Mouse (Mus musculus) embryonic facial prominence, embryonic 14.5 days (tissue): ENCODE data around the gene Cpe. TPM values are rescaled to one million over a fixed set of nuclear protein-coding genes. Genes with fewer than 3 reads are reported as not detected.

Experiments
- ATAC-seq: fragments of 200-750 bp; cut with Nextera tagmentation; 2 replicates; pipeline ENCODE4 v1.8.0; 2017; ENCODE audit warnings: low read depth, moderate number of reproducible peaks, moderate TSS enrichment
- DNase-seq: peaks from one replicate; pipeline ENCODE4 v3.0.0-alpha.2; 2015; ENCODE audit warnings: low spot score
- H3K27ac ChIP-seq: fragments of 300-500 bp; sonication (generic); replicated peaks from 2 replicates; pipeline ENCODE4 v1.5.1; 2014; ENCODE audit warnings: low read depth, mild to moderate bottlenecking, low read length, moderate library complexity
- H3K27me3 ChIP-seq: fragments of 300-500 bp; sonication (generic); replicated peaks from 2 replicates; pipeline ENCODE4 v1.6.1; 2014; ENCODE audit warnings: low read length; ENCODE audit not compliant: control insufficient read depth, insufficient read depth
- H3K36me3 ChIP-seq: fragments of 300-500 bp; sonication (generic); 2 replicates; pipeline ENCODE4 v1.6.1; 2014; ENCODE audit warnings: low read length, mixed read lengths; ENCODE audit not compliant: control insufficient read depth, insufficient read depth
- H3K4me1 ChIP-seq: fragments of 300-500 bp; sonication (generic); 2 replicates; pipeline ENCODE4 v1.6.1; 2014; ENCODE audit warnings: antibody characterized with exemption, low read length; ENCODE audit not compliant: control insufficient read depth, insufficient read depth
- H3K4me2 ChIP-seq: fragments of 300-500 bp; sonication (generic); 2 replicates; pipeline ENCODE4 v1.6.1; 2014; ENCODE audit warnings: low read depth, mild to moderate bottlenecking, low read length, moderate library complexity, mixed read lengths
- H3K4me3 ChIP-seq: fragments of 300-500 bp; sonication (generic); 2 replicates; pipeline ENCODE4 v1.5.1; 2014; ENCODE audit warnings: low read depth, mild to moderate bottlenecking, low read length
- H3K9ac ChIP-seq: fragments of 300-500 bp; sonication (generic); 2 replicates; pipeline ENCODE4 v1.6.1; 2014; ENCODE audit warnings: low read depth, mild to moderate bottlenecking, low read length, moderate library complexity, mixed read lengths
- H3K9me3 ChIP-seq: fragments of 300-500 bp; sonication (generic); 2 replicates; pipeline ENCODE4 v1.6.1; 2016; ENCODE audit warnings: low read length; ENCODE audit not compliant: control insufficient read depth
- WGBS: fragments of 180-500 bp; shearing (Covaris S2); extraction: QIAGEN DNeasy Blood & Tissue Kit; methylation state at CpG from one replicate; pipeline ENCODE4 v1.1.7; 2014; 5-methylcytosine and 5-hydroxymethylcytosine counted together
- polyA plus RNA-seq: library from polyadenylated mRNA; unstranded; fragments of >200 nt; fragmentation: Nextera tagmentation; extraction: Ambion mirVana; gene quantifications from 2 replicates; pipeline ENCODE4 v1.2.1, GENCODE M21; 2014

Cpe gene
- polyA plus RNA-seq: 204 and 228 TPM in 2 replicates

DNA sequence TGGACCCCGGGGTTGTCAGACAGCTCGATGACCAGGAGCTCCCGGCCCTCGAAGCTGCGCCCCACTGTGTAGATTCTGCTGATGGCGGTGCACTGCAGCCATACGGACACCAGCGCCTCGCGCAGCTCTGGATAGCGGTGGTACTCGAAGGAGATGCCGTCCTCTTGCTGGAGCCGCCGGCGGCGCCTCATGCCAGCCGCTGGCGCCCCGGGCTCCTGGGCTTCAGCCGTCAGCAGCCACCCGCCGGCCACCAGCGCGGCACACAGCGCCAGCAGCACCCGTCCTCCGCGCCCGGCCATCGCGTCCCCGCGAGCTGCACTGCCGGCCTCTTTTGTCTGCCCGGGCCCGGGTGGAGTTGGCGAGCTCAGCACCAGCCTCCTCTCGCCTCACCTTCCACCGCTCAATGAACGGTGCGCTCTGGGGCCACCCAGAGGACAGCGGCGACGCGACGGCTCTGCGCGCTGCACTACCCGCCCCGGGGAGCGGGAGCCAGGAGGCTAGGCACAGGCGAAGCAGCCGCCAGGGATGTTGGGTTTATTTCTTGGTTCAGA, at the start of gene Cpe:
Gene Cpe, minus strand, starts transcription at position 404 of the 551 bp plus-strand sequence.
- peak within 1 kb of the TSS; percentile 87 for H3K27ac ChIP-seq

GRCm38 (mm10) chr8:64740547-64741211, 47.8 kb upstream of the Cpe start:
- Histone ChIP-seq H3K9ac (no peak overlapping the region), H3K27ac (no peak overlapping the region), H3K4me3 (no peak overlapping the region), H3K4me1 (no peaks in the 10 kb centered on the region), H3K27me3 (no peaks in the 10 kb centered on the region), H3K9me3 (no peaks in the 10 kb centered on the region), H3K36me3 (no peaks in the 10 kb centered on the region), H3K4me2 (no peak overlapping the region)
- DNase-seq (no peak), ATAC-seq (no peak)
- 90% methylated on average over 13 of the region's 13 CpGs for WGBS

More for the DNA sequence above, at the start of gene Cpe:
- peak within 1 kb of the TSS; percentile 85 for H3K4me2 ChIP-seq
- no peaks in the 10 kb centered on the region for H3K9me3 ChIP-seq
- H3K9ac ChIP-seq: peak within 1 kb of the TSS; percentile 82
- H3K36me3 ChIP-seq: no peaks in the 10 kb centered on the region
- WGBS: 0% methylated on average over 21 of the region's 54 CpGs
- peak within 1 kb of the TSS; percentile 69 for H3K4me3 ChIP-seq
- no peaks in the 10 kb centered on the region for H3K27me3 ChIP-seq
- ATAC-seq (peak; percentile 98), DNase-seq (peak; percentile 91)
- peaks cover 13% of the 10 kb centered on the region for H3K4me1 ChIP-seq

DNA sequence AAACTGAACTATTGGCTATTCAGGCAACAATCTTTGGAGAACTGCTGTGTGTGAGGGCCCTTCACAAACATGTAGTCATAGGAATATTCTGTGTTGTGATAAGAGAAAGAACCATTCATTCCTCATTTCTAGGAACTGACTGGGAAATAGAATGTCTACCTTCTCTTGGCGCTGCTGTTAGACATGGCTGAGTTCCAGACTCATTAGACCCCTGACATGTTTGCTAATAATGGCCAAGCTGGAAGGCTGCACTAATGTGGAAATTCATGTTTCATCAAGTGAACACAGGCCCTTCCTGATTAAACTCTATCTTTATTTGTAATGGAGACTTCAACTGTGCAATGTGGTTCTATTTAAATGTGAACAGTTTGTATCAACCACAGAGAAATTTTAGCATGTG, 46.1 kb upstream of the Cpe start:
- Histone ChIP-seq H3K36me3 (no peaks in the 10 kb centered on the region), H3K4me2 (no peak overlapping the region), H3K27ac (no peak overlapping the region), H3K9ac (no peak overlapping the region), H3K4me3 (no peak overlapping the region), H3K4me1 (no peaks in the 10 kb centered on the region), H3K27me3 (no peaks in the 10 kb centered on the region), H3K9me3 (no peaks in the 10 kb centered on the region)
- ATAC-seq: no peak
- peak; percentile 4 for DNase-seq
- 63% methylated on average over 1 of the region's 1 CpGs for WGBS

- no peak for DNase-seq
- Histone ChIP-seq H3K36me3 (no peaks in the 10 kb centered on the region), H3K4me2 (no peak overlapping the region), H3K27me3 (no peaks in the 10 kb centered on the region), H3K4me3 (no peak overlapping the region), H3K4me1 (no peaks in the 10 kb centered on the region), H3K9ac (no peak overlapping the region), H3K27ac (no peak overlapping the region), H3K9me3 (no peaks in the 10 kb centered on the region)
- no peak for ATAC-seq
- WGBS: 65% methylated on average over 3 of the region's 3 CpGs
These were observed 44.0 kb upstream of the Cpe start for GRCm38 (mm10) chr8:64736767-64737323.

- Histone ChIP-seq H3K36me3 (peaks cover 8% of the 10 kb centered on the region), H3K4me2 (no peak overlapping the region), H3K4me3 (no peak overlapping the region), H3K27ac (no peak overlapping the region), H3K9ac (no peak overlapping the region), H3K27me3 (no peaks in the 10 kb centered on the region), H3K9me3 (no peaks in the 10 kb centered on the region), H3K4me1 (no peaks in the 10 kb centered on the region)
- 79% methylated on average over 8 of the region's 8 CpGs for WGBS
- DNase-seq (no peak), ATAC-seq (no peak)
These were observed 42.3 kb upstream of the Cpe start for GRCm38 (mm10) chr8:64735161-64735560.

DNA sequence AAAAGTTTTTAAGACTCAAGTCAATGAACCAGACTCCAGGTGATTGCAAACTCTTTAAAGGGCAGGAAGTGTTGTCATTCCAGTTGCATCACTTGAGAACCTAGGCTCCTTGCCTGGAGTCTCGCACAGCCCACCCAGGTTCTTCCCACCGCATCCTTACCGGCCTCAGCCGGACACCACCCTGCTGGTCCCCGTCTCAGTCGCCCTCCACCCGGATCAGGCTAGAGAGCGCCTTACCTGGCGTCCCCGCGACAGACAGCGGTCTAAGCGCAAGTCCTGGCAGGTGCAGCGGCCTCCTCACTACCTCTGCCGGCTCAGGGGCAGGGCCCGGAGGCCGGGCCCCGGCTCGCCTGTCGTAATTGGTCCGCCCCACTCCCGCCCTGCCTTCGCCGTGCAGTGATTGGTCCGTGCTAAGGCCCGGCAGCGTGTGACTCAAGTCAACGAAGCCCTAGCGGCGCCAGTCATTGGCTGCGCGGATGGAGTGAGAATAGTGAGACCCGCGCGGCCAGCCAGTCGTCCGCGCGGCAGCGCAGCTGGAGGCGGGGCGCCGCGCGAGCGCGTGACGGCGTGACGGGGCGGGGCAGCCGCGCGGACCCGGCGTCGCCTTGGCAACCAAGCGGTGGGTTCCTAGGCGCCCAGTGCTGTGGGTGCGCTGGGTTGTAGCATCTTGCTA, 40.6 kb upstream of the Cpe start, which contains the start of gene Msmo1:
Gene Msmo1, minus strand, starts transcription at position 522 of the 673 bp plus-strand sequence.
- Histone ChIP-seq H3K36me3 (peaks cover 18% of the 10 kb centered on the region), H3K27ac (peak within 1 kb of the TSS; percentile 46; the same call in 1 of the 2 replicates), H3K4me2 (peak within 1 kb of the TSS; percentile 69), H3K9ac (peak within 1 kb of the TSS; percentile 72), H3K27me3 (no peaks in the 10 kb centered on the region), H3K4me3 (peak within 1 kb of the TSS; percentile 74), H3K4me1 (no peaks in the 10 kb centered on the region), H3K9me3 (no peaks in the 10 kb centered on the region)
- DNase-seq (peak; percentile 100), ATAC-seq (peak; percentile 100)
- WGBS: under 1% methylated on average over 40 of the region's 60 CpGs

- Histone ChIP-seq H3K9ac (peak overlapping the region; percentile 72), H3K27ac (0 out of 2 replicates have a peak overlapping the region, but pooled peaks have one; percentile 46), H3K4me3 (peak overlapping the region; percentile 74), H3K36me3 (peaks cover 19% of the 10 kb centered on the region), H3K27me3 (no peaks in the 10 kb centered on the region), H3K4me2 (peak overlapping the region; percentile 69), H3K9me3 (no peaks in the 10 kb centered on the region), H3K4me1 (no peaks in the 10 kb centered on the region)
- no peak for DNase-seq
- WGBS: 8% methylated on average over 9 of the region's 9 CpGs
- ATAC-seq: no peak
These were observed 39.7 kb upstream of the Cpe start for GRCm38 (mm10) chr8:64732596-64732995.

GRCm38 (mm10) chr8:64728156-64728555, 35.3 kb upstream of the Cpe start:
- Histone ChIP-seq H3K27me3 (no peaks in the 10 kb centered on the region), H3K9ac (no peak overlapping the region), H3K36me3 (peaks cover 59% of the 10 kb centered on the region), H3K27ac (no peak overlapping the region), H3K9me3 (no peaks in the 10 kb centered on the region), H3K4me1 (no peaks in the 10 kb centered on the region), H3K4me3 (no peak overlapping the region), H3K4me2 (no peak overlapping the region)
- ATAC-seq (no peak), DNase-seq (no peak)
- WGBS: 90% methylated on average over 7 of the region's 7 CpGs
